ENCODE assay signal across 7 mouse cellular contexts in the genomic region with DNA sequence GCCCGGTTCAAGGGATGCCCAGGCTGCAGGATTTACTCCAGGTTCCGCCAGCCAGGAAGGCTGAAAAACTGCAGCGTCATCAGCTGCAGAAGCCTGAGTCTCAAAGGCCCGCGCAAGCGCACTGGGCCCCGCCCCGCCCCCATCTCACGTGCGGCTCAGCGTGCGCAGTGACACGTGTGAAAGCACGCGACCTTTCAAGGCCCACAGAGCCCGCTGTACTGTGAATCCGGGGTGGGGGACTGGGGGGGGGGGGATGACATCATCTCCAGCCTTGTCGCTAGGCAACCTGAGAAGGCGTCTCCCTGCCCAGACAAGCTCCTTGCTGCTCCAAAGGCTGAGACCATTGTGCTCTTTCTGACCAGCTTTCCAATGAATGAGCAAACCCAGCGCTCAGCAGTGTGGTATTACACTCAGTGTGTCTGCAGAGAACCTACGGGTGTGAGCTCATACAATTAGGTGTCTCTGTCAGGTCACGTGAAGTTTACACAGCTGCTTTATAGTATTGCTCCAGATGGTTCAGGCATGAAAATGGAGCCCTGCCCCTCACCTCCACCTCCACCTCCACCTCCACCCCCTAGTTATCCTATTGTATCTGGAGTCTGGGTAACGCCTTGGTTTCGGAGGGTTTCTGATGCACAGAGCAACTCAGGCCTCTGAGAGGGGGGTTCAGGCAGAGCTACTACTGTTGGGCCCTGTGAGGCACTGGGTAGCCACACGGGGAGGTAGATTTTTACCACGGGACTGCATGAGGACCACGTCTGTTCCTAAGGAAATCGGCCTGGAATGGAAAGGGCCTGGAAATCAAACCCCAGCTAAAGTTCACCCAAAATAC. TPM values are rescaled to one million over a fixed set of nuclear protein-coding genes. Genes with fewer than 3 reads are reported as not detected.
DNase-seq lines count a peak whose midpoint lies in the region; ATAC-seq lines count a peak whose summit lies in the region.

No protein-coding gene starts in this region.

- peak; percentile 95 for DNase-seq in adrenal gland, postnatal 36 days
- DNase-seq in heart, adult 8-10 months (ENCODE audit: low spot score): peak; percentile 98
- DNase-seq in kidney, adult 8-10 months: peak; percentile 98 to 100
- peak; percentile 99 for DNase-seq in midbrain, embryonic 14.5 days
- DNase-seq in spleen, adult 18-20 months: peak; percentile 79 to 83

- H3K4me3 ChIP-seq in embryonic facial prominence, embryonic 13.5 days: peak overlapping the region; percentile 32
- H3K4me3 ChIP-seq in limb, embryonic 12.5 days (replicated peaks): peak overlapping the region; percentile 26
- H3K4me3 ChIP-seq in midbrain, embryonic 14.5 days (replicated peaks; ENCODE audit: low read depth, low read length): peak overlapping the region; percentile 20; the same call in 1 of the 2 replicates

- H3K4me2 ChIP-seq in embryonic facial prominence, embryonic 13.5 days: peak overlapping the region; percentile 58
- H3K4me2 ChIP-seq in limb, embryonic 12.5 days: peak overlapping the region; percentile 57
- peak overlapping the region; percentile 50 for H3K4me2 ChIP-seq in midbrain, embryonic 14.5 days (ENCODE audit: low read length)

- no peaks in the 10 kb centered on the region for H3K9me3 ChIP-seq in embryonic facial prominence, embryonic 13.5 days
- no peaks in the 10 kb centered on the region for H3K9me3 ChIP-seq in limb, embryonic 12.5 days
- H3K9me3 ChIP-seq in midbrain, embryonic 14.5 days (ENCODE audit: control insufficient read depth, low read length): no peaks in the 10 kb centered on the region

- 8% methylated on average over 28 of the region's 28 CpGs for WGBS in embryonic facial prominence, embryonic 13.5 days
- WGBS in limb, embryonic 12.5 days: 8% methylated on average over 28 of the region's 28 CpGs
- WGBS in midbrain, embryonic 14.5 days: 2% methylated on average over 28 of the region's 28 CpGs

- H3K36me3 ChIP-seq in embryonic facial prominence, embryonic 13.5 days: no peaks in the 10 kb centered on the region
- no peaks in the 10 kb centered on the region for H3K36me3 ChIP-seq in limb, embryonic 12.5 days
- H3K36me3 ChIP-seq in midbrain, embryonic 14.5 days (ENCODE audit: control insufficient read depth, insufficient read depth, low read length): no peaks in the 10 kb centered on the region

- H3K27me3 ChIP-seq in embryonic facial prominence, embryonic 13.5 days: peaks cover 8% of the 10 kb centered on the region; the same call in 1 of the 2 replicates
- H3K27me3 ChIP-seq in limb, embryonic 12.5 days: peaks cover 10% of the 10 kb centered on the region
- peaks cover 13% of the 10 kb centered on the region for H3K27me3 ChIP-seq in midbrain, embryonic 14.5 days (ENCODE audit: control insufficient read depth, insufficient read depth, low read length)

- H3K4me1 ChIP-seq in embryonic facial prominence, embryonic 13.5 days: peaks cover 14% of the 10 kb centered on the region
- peaks cover 23% of the 10 kb centered on the region for H3K4me1 ChIP-seq in limb, embryonic 12.5 days (replicated peaks)
- peaks cover 13% of the 10 kb centered on the region for H3K4me1 ChIP-seq in midbrain, embryonic 14.5 days (ENCODE audit: control insufficient read depth, insufficient read depth, low read length)

- peak overlapping the region; percentile 41; the same call in 1 of the 2 replicates for H3K27ac ChIP-seq in embryonic facial prominence, embryonic 13.5 days
- peak overlapping the region; percentile 76 for H3K27ac ChIP-seq in limb, embryonic 12.5 days
- H3K27ac ChIP-seq in midbrain, embryonic 14.5 days (replicated peaks; ENCODE audit: low read depth, low read length): peak overlapping the region; percentile 28

- peak; percentile 84 for ATAC-seq in embryonic facial prominence, embryonic 13.5 days (ENCODE audit: insufficient number of reproducible peaks, insufficient read depth, low FRiP score, low TSS enrichment, low read depth)
- ATAC-seq in limb, embryonic 12.5 days (ENCODE audit: insufficient number of reproducible peaks, insufficient read depth, low FRiP score, low TSS enrichment, low read depth): peak; percentile 94
- peak; percentile 94 for ATAC-seq in midbrain, embryonic 14.5 days (ENCODE audit: low FRiP score, low TSS enrichment)

- peak overlapping the region; percentile 49 for H3K9ac ChIP-seq in embryonic facial prominence, embryonic 13.5 days
- no peak overlapping the region for H3K9ac ChIP-seq in limb, embryonic 12.5 days (replicated peaks)
- peak overlapping the region; percentile 21; the same call in 1 of the 2 replicates for H3K9ac ChIP-seq in midbrain, embryonic 14.5 days (replicated peaks; ENCODE audit: low read length)

RNA-seq across cellular contexts. Expression of a gene that starts 9.4 kb away (rescaled TPM):
- 10 to 100 TPM; 12.3 to 16.5 TPM for total RNA-seq in adrenal gland, postnatal 36 days (2021)
- polyA plus RNA-seq in embryonic facial prominence, embryonic 13.5 days (2015; fragmentation: Nextera tagmentation; extraction: Ambion mirVana): 2.0 and 3.1 TPM in 2 replicates
- 10 to 100 TPM; 27.4 to 57.3 (median 35.1) TPM for total RNA-seq in heart, adult 8-10 months (2022)
- polyA plus RNA-seq in limb, embryonic 12.5 days (2016; fragmentation: Nextera tagmentation; extraction: Ambion mirVana): 0.98 and 1.3 TPM in 2 replicates
- polyA plus RNA-seq in midbrain, embryonic 14.5 days (2014; fragmentation: Nextera tagmentation; extraction: Ambion mirVana): 5.9 and 6.4 TPM in 2 replicates

Comparison
In these comparisons a context has a peak if more than half of its experiments do, and no peak if none do; other contexts are left out.
1. Peak in every context shown above with its lines: DNase-seq, ATAC-seq, H3K4me3 ChIP-seq and H3K27ac ChIP-seq.